Mouse (Mus musculus) cerebellum, postnatal 10 days (tissue): Measurements from ENCODE around the gene Ptprc.

Experiments
- DNase-seq, 2 experiments: peaks; one replicate each; pipeline ENCODE4 v3.0.0; 2021; ENCODE audit warnings: mixed read lengths in 2 of 2

Gene Ptprc

DNA sequence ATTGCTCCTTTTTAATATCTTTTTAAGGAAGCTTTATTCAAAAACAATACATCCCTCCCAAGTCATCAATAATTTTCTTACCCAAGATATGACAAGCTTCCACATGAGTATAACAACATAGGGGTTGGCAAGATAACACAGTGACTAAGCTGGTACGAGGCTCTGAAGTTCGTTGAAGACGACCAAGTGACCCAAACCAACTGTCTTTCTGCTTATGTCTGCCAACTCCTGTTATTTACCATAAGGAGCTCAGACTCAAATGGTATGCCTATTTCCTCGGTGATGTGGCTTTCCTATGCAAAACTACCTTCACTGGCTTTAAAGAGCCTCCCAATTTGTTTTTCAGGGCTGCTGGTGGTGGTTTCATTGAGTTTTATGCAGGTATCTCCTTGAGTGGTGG, at the start of gene Ptprc:
Gene Ptprc, minus strand, starts transcription at position 215 of the 400 bp plus-strand sequence.
- DNase-seq, result no peak

DNA sequence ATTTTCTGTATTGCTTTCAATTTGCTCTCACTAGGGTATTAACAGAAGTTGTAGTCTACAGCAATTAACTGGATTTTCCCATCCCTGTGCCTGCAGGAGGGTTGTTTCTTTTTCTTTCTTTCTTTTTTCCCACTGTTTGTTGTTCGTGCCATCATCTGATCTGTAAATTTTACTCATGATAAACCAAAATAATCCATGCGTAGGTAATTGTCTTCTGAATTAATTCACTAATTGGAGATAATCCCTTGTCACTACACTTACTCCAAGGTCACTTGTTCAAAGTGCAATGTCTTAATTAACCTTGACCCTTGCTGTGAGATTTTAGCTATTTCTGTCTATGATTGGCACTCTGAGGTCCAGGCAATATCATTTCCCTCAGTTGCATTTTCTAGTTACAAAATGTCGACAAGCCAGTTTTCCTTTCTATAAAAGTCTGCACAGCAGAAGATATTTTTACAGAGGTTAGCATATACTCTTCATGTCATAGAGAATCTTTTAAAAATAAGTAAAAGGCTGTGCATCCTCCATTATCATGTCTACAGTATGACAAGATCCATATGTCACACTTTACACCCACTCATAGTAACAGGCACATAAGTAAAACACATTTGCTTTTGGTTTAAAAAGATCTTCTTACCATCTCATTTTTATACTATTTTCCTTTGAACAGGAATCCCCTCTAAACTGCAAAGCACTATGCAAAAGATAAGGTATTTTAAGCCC, 39.4 kb upstream of the Ptprc start:
- DNase-seq, result no peak

DNA sequence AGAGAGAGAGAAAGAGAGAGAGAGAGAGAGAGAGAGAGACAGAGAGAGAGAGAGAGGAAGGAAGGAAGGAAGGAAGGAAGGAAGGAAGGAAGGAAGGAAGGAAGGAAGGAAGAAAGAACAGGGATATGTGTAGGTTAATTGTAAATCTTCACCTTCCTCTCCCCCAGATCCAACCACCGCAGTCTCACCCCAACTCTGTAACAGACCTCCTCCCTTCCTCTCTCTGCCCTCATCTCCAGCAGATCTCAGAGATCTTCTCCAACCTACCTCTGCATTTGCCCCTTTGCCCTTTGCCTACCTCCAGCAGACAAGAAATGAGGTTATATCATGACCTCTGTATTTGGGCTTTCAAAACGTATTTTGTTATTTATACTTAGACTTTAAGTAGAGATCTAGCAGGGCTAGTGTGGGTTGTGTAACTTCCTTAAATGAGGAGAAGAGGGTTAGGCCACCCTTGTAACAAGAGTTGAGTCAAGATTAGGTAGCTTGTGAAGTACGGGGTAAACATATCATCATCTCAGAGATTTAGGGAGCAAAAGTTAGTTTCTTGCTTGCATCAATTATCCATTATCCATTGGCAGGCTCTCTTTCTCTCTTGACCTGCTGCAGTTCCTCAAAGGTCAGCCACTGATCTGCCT, 35.0 kb upstream of the Ptprc start:
- no peak for DNase-seq

DNA sequence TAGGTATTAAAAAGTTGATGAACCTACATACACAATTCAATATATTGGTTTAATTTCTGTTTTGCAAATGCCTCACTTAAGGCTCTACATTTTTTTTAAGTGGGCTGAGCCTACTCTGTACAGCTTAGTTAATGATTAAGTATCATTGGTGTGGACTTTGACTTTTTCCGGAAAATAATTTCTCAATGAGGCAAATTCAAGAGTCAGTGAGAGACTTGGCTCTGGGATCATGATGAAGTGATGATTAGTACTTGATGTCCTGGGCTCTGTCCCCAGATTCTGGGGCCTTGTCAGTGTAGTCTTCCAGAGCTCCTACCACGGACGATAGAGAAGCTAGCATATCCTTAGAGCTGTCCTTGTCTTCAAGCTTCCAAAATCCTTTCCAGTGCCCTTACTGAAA, 34.2 kb upstream of the Ptprc start:
- no peak for DNase-seq

DNA sequence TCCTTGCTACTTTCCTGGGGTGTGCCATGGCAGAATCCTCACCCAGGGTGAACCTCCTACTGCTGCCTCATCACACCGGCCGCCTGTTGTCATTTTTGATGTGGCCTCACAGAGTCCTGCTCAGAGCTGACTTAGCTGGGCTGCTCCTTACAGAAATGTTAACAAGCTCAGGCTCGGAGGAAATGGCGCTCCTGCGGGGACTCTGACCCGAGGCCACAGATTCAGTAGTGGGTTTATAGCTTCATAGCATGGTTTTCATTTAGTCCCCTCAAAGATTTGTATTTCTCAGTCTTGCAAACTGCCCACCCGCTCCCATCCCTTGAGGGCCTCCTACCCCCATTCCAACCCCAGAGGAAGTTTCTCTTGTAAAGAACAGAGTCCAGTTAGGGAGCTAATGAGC, 30.5 kb upstream of the Ptprc start:
- no peak for DNase-seq

DNA sequence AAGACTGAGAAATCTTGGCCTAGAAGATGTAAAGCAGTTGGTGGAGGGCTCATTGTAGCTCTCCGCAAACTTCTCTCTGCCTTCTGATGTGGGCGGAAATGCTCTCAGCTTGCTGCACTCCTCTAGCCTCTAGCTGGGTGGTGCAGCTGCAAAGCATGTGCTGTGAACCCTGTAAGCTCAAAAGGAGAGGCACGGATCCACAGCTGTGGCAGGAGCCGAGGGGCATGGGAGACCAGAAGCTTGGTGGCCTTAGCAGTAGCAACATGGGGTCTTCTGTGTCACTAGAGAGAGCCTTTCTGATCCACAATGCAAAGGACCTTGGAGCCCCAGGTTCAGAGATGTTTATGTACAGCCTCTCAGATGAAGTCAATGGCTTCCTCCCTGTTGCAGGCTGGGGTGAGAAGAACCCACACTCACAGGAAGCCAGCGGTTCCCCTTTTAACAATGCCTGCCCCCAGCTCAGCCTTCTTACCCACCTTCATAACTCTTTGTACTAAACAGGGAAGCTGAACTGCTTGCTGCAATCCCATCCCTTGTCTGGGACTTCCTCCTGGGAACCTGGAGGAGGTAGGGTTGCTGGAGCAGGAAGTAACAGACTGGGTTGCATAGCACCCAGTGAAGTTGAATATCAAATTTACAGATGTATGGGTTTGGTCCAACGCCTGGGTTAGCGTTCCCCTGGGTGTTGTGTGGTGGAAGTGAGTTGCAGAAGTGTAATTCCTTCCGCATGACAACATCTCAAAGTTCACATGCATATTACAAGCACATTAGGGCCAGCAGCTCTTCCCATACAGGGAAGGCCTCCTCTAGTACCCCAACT, 16.4 kb upstream of the Ptprc start:
- no peak for DNase-seq

DNA sequence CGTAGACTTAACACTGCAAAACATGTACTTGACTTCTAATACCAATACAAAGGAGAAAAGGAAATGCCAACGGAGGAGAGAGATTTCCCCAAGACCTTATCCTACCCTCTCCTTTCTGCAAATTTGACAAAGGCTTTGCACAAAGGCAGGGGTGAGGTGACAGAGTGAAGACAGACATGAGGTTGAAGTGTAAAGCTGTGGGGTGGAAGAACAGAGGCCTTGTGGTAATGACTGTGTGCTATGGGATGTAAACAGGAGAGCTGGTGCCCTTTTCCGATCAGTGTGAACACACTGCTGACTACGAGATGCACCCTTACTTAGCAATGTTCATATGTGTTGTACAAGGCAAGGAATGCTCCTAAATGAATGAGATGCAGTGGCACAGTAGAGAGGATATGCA, 12.6 kb upstream of the Ptprc start:
- no peak for DNase-seq

DNA sequence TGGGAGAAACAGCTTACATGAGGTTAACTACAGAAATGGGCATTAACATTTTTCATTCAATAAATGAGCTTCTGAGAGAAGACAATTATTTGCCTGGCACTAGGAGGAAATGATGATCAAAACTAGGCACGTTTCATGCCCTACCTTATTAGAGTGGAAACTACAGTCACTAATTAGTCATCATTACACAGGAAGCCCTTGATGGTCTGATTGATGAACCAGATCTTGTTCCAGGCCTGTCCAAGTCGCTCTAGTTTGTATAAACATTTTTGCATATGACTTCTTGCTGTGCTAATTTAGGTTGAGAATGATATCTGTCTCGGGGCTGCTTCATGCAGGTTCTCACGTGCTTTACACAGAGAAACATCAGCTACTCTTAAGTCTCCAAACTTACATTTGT, 10.4 kb upstream of the Ptprc start:
- DNase-seq, result no peak

DNA sequence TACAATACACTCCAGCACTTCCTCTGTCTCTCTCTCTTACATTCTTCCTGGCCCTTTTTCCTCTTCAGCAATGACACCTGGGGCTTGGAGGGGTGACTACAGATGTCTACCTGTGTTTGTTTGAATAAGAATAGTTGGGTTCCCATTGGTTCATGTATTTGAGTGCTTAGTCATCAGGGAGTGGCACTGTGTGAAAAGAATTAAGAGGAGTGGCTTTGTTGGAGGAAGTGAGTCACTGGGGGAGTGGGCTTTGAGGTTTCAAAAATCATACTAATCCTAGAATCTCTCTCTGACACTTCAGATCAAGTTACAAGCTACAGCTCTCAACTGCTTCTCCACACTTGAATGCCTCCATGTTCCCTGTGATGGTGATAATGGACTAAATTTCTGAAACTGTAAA, 4.6 kb upstream of the Ptprc start:
- DNase-seq, result no peak

DNA sequence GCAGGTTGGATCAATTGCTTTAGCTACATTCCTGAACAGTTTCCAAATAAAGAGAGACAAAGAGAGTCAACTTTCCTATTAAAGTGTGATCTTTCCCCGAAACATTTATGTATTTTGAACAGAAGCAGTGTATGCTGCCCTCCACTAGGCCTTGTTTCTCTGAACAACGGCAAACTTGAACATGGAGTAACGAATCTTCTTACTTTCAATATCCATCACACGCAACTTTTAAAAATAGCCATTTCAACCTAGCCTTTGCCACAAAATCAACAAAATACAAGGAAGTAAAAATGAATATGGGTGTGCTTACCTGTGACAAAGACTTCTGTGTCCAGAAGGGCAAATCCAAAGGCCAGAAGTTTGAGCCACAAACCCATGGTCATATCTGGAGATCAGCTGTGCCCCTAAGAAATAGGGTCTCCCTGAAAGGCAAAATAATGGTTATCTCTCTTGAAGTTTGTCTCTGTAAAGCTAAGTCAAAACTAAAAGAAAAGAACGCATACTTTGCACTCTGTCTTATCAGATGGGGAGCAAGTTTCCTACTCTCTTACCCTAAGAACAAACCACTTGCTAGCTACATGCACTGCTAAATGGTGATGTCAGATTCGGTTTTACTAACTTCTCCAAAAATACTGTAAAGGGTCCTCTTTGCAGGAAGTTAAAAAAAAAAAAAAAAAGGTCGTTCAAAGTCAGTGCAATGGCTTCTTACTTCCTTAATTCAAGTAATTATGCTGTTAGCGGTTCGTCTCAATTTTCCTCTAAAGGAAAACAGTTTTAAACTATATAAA, 609 bp downstream of the Ptprc start:
- DNase-seq, result no peak

DNA sequence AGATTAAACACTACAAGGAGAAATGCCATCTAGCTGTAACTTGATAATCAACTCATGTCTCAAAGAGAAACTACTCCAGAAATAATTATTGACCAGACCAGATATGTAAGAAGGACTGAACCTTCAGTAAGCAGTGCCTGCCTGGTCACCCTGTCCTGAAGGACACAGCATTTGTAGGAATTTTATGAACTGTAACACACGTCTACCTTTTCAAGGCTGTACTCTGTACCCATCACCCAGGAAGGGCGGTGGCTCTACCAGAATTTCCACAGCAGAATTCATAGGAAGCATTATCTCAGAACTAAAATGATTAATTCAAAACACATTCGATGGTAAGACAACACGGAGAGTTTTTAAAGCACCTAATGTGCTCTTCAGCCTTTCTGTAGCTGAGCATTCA, 1.4 kb downstream of the Ptprc start:
- DNase-seq, result no peak

DNA sequence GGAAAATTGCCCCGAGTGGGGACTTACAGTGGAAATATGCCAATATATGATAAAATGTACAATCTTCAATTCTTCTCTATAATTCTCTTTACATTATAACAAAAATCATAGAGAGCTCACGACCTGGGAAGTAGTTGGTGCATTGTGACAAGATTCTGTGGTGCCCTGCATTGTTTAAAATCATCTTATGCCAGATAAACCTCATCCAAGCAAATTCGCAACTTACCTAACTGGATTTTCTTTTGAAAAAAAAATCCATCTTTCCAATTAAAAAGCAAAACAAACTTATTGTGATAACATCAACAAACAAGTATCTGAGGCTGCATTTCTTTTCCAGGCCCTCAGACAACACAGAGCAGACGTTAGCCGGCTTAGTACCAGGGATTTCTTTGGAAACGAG, 1.8 kb downstream of the Ptprc start:
- DNase-seq, result no peak

DNA sequence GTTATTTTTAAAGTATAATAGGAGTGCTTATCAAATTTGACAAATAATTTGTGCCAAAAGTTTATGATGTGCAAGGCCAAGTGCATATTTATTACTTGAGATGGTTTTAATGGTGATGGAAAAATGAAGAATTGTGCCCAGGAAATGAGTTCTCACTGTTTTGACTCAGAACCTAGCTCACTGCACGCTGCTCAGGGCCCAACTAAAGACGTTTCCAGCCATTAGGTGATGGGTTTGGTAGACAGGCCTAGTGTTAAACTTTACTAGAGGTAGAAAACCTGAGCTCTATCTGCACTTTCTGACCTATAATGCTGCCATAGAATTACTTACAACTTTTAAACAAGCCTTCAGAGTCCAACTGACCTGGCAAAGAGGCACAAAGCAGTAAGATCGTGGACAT, 3.0 kb downstream of the Ptprc start:
- DNase-seq, result no peak

DNA sequence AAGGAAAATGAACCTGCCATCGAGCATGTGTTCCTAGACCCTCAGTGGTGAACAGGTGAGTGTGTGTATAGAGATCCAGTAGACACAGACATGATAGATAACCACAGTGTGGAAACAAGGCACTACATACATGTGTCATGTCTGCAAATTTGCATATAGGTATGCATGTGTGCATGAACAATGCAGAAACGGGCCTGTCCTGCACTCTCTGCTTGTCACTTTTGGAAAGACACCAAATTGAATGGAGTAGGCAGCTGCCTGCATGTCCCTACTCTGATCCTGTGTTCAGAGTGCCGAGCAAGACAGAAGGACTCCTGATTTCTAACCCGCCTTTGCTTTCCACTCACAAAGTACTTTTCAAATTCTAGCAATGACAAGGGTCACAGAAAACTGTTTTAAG, 3.4 kb downstream of the Ptprc start:
- DNase-seq, result no peak

DNA sequence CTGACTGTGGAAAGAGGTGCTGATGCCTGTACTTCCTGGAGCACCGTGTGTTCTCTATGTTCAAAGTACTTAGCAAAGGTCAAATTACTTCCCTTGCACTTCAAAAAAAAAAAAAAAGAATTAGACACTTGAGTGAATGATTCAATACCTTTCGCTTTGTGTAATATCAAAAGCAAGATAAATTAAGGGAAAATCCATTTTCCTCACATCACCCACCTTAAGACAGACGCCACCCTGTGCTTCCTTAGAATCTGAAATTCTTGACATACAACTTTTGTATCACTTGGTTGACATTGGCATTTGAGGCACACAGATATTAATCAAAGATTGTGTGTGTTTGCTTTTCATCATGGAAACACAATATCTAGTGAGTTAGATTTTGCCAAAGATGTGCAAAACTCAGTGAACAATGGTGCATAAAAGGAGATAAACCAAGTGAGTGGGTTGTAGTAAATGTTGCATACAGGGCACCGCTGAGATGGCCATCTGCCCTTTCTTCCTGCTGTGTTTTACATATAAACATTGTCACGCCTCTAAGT, 9.2 kb downstream of the Ptprc start:
- peak in 1 of 2 experiments; percentile 9 for DNase-seq

DNA sequence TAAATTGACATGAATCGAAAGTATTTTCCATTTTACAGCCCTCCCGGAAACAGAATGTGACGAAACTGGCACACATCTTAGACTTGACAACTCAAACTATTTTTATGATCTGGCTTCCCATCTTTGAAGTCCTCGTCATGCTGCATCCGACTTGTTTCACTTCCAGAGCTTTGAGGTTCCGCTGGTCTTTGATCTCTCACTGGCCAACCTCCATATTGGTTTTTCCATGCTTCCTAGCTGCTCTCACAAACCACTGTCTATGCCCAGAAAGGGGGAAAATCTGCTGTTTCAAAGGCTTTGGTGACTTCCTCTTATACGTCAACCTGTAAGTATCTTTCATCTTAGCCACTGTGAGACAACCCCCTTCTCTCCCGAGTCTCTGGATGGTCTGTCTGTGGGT, 12.9 kb downstream of the Ptprc start:
- DNase-seq, result no peak

DNA sequence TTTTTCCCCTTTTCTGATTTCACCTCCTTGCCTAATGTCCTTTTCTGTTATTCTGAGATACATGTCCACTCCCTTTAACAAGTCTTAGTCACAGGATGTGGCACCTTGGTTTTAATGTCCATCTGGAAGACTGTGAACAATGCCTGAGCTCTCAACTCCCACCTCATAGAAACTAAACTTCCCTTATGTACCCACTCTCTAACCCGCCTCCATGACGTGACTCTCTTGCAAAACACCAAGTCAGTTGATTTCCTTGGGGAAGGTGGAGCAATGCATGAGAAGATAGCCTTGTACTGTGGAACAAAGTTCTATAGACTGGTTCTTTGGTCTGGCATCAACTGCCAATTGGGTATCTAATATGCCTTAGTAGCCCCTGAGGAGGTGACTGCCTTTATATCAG, 16.6 kb downstream of the Ptprc start:
- DNase-seq, result no peak

DNA sequence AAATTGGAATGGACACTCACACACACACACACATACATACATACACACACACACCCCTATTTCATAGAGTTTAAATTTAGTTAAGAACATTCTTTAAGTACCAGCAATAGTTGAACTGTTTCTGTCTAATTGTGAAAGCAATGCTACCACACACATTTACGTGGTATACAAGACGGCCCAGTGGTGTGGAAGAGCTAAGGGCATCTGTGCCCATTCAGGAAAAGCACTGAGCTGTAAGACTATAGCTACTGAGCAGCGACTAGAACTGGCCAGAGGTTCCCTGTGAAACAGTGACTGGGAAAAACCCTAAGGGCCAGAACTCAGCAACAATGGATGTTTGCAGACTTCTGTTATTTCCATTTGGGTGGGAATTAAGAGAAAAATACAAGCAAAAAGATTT, 17.3 kb downstream of the Ptprc start:
- DNase-seq, result no peak

DNA sequence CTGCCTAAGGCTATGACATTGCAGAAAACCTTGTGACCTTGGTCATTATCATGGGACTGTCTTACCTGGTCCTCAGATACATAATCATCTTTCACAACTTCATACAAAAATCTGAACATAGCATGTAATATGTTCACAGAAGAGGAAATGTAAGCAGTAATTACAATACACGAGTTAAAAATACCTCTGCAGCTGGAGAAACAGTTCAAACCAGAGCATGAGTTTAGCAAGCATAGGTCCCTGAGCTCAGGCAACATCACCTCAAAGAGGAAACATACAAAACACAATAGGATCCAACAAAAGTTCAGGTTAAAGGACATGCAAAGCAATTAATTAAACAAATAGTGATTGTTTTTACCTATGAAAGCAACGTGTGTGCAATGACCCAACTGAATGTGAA, 17.8 kb downstream of the Ptprc start:
- DNase-seq, result no peak

DNA sequence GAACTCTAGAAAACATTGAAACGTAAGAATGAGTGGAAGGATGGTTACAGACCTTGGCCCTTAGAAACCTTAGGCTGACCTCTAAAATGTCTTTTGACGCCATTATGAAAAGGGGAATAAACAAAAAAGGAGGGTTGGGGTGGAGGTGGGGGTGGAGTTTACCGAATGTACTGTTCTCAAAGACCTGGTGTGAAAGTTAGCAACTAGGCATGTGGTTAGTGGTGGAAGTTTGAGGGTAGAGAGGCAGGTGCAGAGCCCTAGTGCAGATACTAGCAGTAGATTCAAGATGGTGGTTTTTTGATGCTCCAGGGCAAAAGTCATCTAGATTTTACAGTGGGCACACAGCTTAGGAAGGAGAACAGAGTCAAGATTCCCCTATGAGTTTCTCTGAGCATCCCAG, 18.5 kb downstream of the Ptprc start:
- DNase-seq, result no peak

DNA sequence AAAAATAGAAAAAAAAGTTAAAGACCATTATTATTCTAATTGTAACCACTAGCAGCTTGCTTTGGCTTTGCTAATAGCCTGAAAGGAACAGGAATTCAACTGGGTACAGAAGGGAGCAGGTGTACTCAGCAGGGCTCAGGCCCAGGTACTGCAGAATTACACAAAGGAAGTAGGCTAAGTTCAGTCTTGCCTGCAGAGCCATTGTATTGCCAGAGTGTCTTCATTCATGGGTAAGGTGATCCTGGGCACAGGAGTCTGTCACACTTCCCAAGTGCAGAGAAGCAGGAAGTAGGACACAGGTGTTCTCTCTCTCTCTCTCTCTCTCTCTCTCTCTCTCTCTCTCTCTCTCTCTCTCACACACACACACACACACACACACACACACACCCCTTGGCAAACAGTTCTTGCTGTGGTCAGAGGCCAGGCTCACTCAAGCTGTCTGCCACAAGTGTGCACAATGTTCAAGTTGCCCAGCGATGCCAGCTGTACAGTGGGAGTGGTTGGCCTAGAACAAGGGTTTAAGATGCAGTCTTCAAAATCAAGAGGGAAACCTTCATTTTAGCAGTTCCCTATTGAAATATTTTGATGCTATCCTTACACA, 21.2 kb downstream of the Ptprc start:
- peak; percentile 3 to 5 for DNase-seq

DNA sequence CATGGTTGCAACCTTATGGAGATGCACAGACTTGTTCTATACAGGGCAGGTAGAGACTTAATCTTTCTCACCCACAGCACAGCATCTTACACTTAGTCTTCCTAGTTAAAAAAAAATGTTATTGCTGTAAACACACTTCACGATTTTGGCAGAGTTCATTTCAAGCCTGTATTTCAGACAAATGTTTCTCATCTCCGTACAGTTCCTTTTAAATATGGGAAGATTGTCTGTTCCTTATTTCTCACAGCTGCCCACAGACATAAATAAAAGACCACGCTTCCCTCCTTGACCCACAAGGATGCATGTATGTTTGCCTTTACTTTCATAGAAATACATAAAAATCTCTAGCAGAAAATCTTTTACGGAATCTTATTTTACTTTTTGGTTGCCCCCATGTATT, 22.4 kb downstream of the Ptprc start:
- no peak for DNase-seq

DNA sequence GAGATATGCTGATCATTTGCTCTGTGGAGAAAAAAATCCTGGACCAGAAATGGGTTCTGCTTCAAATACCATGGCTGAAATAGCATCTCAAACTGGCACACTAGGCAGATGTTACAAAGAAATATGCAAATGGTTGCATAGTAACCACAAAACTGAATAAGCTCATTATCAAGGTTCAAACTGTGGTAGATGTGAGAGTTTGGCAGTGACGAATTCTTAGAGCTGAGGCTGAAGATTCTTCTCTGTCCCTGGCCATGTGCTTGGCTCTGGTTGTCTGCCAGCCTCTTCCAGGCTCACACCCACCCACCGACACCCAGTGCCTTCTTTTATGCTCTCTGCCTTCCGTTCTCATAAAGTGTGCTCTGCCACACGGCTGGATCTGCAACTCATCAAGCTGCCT, 26.7 kb downstream of the Ptprc start:
- peak; percentile 23 to 53 for DNase-seq
